Mouse (Mus musculus) spleen, postnatal 14 days (tissue): ENCODE results near the gene Efcc1.

Experiments
- DNase-seq, 2 experiments: peaks; one replicate each; pipeline ENCODE4 v3.0.0; 2021 to 2022; ENCODE audit warnings: low spot score in 2 of 2

The Efcc1 gene

GRCm38 (mm10) chr6:87804886-87805285 is 74.2 kb downstream of the Efcc1 start:
- DNase-seq = no peak

- no peak for DNase-seq
These were observed 74.8 kb downstream of the Efcc1 start for GRCm38 (mm10) chr6:87805448-87805847.
